Mouse (Mus musculus) ES-Bruce4 (cell line): ENCODE data around the gene Luzp2.

Experiments
- CTCF ChIP-seq: IDR thresholded peaks from one replicate; pipeline ENCODE4 v1.8.1; 2011; ENCODE audit warnings: low read depth, low read length
- POLR2A ChIP-seq: IDR thresholded peaks from one replicate; pipeline ENCODE4 v1.8.1; 2011; ENCODE audit warnings: low read length; ENCODE audit not compliant: insufficient read depth

DNA sequence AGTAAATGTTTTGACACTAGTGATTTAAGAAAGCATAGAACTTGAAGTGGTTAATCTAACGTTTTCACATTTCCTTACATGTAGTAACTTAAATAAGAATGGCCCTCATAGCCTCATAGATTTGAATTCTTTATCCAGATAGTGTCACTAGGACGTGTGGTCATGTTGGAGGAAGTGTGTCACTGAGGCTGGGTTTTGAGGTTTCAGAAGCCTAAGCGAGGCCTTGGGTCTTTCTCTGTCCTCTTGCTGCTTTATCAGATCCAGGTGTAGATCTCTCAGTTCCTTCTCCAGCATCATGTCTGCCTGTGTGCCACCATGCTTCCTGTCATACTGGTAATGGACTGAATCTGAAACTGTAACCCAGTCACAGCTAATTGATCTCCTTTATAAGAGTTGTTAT is 86.7 kb downstream of the Luzp2 start:
- TF ChIP-seq POLR2A: no peak
- no peak for TF ChIP-seq CTCF
